Mouse (Mus musculus): ENCODE results near the gene Etl4. TPM values are rescaled to one million over a fixed set of nuclear protein-coding genes. Genes with fewer than 3 reads are reported as not detected.

Gene Etl4
- total RNA-seq, 1 experiment: 50.8 TPM

- no peaks in the 10 kb centered on the region for H3K9me3 ChIP-seq (ENCODE audit: control insufficient read depth, insufficient read depth, low read depth, low read length)
- no peaks in the 10 kb centered on the region for H3K36me3 ChIP-seq (ENCODE audit: control insufficient read depth, insufficient read depth, low read length, poor library complexity, severe bottlenecking)
- H3K4me1 ChIP-seq (ENCODE audit: control insufficient read depth in 2 of 2, insufficient read depth in 2 of 2, low read length in 2 of 2, poor library complexity in 1 of 2): peaks cover 8 to 19% of the 10 kb centered on the region in 2 experiments
- peak overlapping the region; percentile 1; the same call in 1 of the 2 replicates for H3K27ac ChIP-seq (ENCODE audit: insufficient read depth, low read depth, low read length, poor library complexity, severe bottlenecking)
- no peak overlapping the region for H3K9ac ChIP-seq (ENCODE audit: insufficient read depth, low read depth, low read length, poor library complexity, severe bottlenecking)
- in situ Hi-C loops (cut with MboI; ENCODE audit: low sequenced_read_pairs in 2 of 2, unreplicated experiment in 2 of 2): no loop called here
- DNase-seq (ENCODE audit: low read depth, low spot score): no peak
- TF ChIP-seq ZNF384 (IDR thresholded peaks at IDR 0.05; ENCODE audit: low read depth, low read length) (no peak), HCFC1 (IDR thresholded peaks at IDR 0.05; ENCODE audit: borderline replicate concordance, insufficient read depth, low read length) (no peak), ZC3H11A (IDR thresholded peaks at IDR 0.05; ENCODE audit: borderline replicate concordance, low read depth, low read length) (no peak), MAFK (IDR thresholded peaks at IDR 0.05; ENCODE audit: insufficient read depth, low read depth, low read length) (no peak)
- H3K4me3 ChIP-seq (ENCODE audit: insufficient read depth in 1 of 2, low read depth in 1 of 2, low read length in 2 of 2, poor library complexity in 1 of 2, severe bottlenecking in 1 of 2): no peak overlapping the region
Observed at GRCm38 (mm10) chr2:20642818-20643217, 733.2 kb downstream of the Etl4 start.

- TF ChIP-seq ZNF384 (IDR thresholded peaks at IDR 0.05; ENCODE audit: low read depth, low read length): no peak
- no peak for TF ChIP-seq CHD2 (IDR thresholded peaks at IDR 0.05; ENCODE audit: low read depth, low read length)
- TF ChIP-seq MAFK (IDR thresholded peaks at IDR 0.05; ENCODE audit: insufficient read depth, low read depth, low read length): no peak
- TF ChIP-seq HCFC1 (IDR thresholded peaks at IDR 0.05; ENCODE audit: borderline replicate concordance, insufficient read depth, low read length): no peak
- no peak for TF ChIP-seq ZC3H11A (IDR thresholded peaks at IDR 0.05; ENCODE audit: borderline replicate concordance, low read depth, low read length)
Observed at GRCm38 (mm10) chr2:20649817-20650216, 740.2 kb downstream of the Etl4 start.

GRCm38 (mm10) chr2:20653116-20653515, 743.5 kb downstream of the Etl4 start:
- peak overlapping the region; percentile 70; the same call in 1 of the 2 replicates for H3K27ac ChIP-seq (ENCODE audit: insufficient read depth, low read depth, low read length, poor library complexity, severe bottlenecking)

More at GRCm38 (mm10) chr2:20649817-20650216, 740.2 kb downstream of the Etl4 start:
- Histone ChIP-seq H3K4me1 (ENCODE audit: control insufficient read depth in 2 of 2, insufficient read depth in 2 of 2, low read length in 2 of 2, poor library complexity in 1 of 2) (peaks cover 23 to 25% of the 10 kb centered on the region in 2 experiments), H3K4me3 (ENCODE audit: insufficient read depth in 1 of 2, low read depth in 1 of 2, low read length in 2 of 2, poor library complexity in 1 of 2, severe bottlenecking in 1 of 2) (no peak overlapping the region), H3K36me3 (ENCODE audit: control insufficient read depth, insufficient read depth, low read length, poor library complexity, severe bottlenecking) (peaks cover 2% of the 10 kb centered on the region; the same call in 1 of the 2 replicates), H3K27ac (ENCODE audit: insufficient read depth, low read depth, low read length, poor library complexity, severe bottlenecking) (no peak overlapping the region), H3K9me3 (ENCODE audit: control insufficient read depth, insufficient read depth, low read depth, low read length) (no peaks in the 10 kb centered on the region), H3K9ac (ENCODE audit: insufficient read depth, low read depth, low read length, poor library complexity, severe bottlenecking) (no peak overlapping the region)
- in situ Hi-C loops (cut with MboI; ENCODE audit: low sequenced_read_pairs in 2 of 2, unreplicated experiment in 2 of 2): no loop called here
- DNase-seq (ENCODE audit: low read depth, low spot score): no peak

GRCm38 (mm10) chr2:20654058-20654457, 744.5 kb downstream of the Etl4 start:
- in situ Hi-C loops (cut with MboI; ENCODE audit: low sequenced_read_pairs in 2 of 2, unreplicated experiment in 2 of 2): no loop called here
- DNase-seq (ENCODE audit: low read depth, low spot score): no peak
- Histone ChIP-seq H3K4me1 (ENCODE audit: control insufficient read depth in 2 of 2, insufficient read depth in 2 of 2, low read length in 2 of 2, poor library complexity in 1 of 2) (peaks cover 43 to 45% of the 10 kb centered on the region in 2 experiments), H3K4me3 (ENCODE audit: insufficient read depth in 1 of 2, low read depth in 1 of 2, low read length in 2 of 2, poor library complexity in 1 of 2, severe bottlenecking in 1 of 2) (peak overlapping the region; percentile 7 to 41; a peak in 3 of 4 replicates), H3K9me3 (ENCODE audit: control insufficient read depth, insufficient read depth, low read depth, low read length) (no peaks in the 10 kb centered on the region), H3K27ac (ENCODE audit: insufficient read depth, low read depth, low read length, poor library complexity, severe bottlenecking) (peak overlapping the region; percentile 97), H3K36me3 (ENCODE audit: control insufficient read depth, insufficient read depth, low read length, poor library complexity, severe bottlenecking) (peaks cover 4% of the 10 kb centered on the region; the same call in 1 of the 2 replicates), H3K9ac (ENCODE audit: insufficient read depth, low read depth, low read length, poor library complexity, severe bottlenecking) (peak overlapping the region; percentile 69)
- TF ChIP-seq CHD2 (IDR thresholded peaks at IDR 0.05; ENCODE audit: low read depth, low read length) (no peak), HCFC1 (IDR thresholded peaks at IDR 0.05; ENCODE audit: borderline replicate concordance, insufficient read depth, low read length) (no peak), MAFK (IDR thresholded peaks at IDR 0.05; ENCODE audit: insufficient read depth, low read depth, low read length) (no peak), ZNF384 (IDR thresholded peaks at IDR 0.05; ENCODE audit: low read depth, low read length) (no peak), ZC3H11A (IDR thresholded peaks at IDR 0.05; ENCODE audit: borderline replicate concordance, low read depth, low read length) (no peak)

More at GRCm38 (mm10) chr2:20653116-20653515, 743.5 kb downstream of the Etl4 start:
- Histone ChIP-seq H3K36me3 (ENCODE audit: control insufficient read depth, insufficient read depth, low read length, poor library complexity, severe bottlenecking) (peaks cover 4% of the 10 kb centered on the region; the same call in 1 of the 2 replicates), H3K4me3 (ENCODE audit: insufficient read depth in 1 of 2, low read depth in 1 of 2, low read length in 2 of 2, poor library complexity in 1 of 2, severe bottlenecking in 1 of 2) (no peak overlapping the region), H3K9me3 (ENCODE audit: control insufficient read depth, insufficient read depth, low read depth, low read length) (no peaks in the 10 kb centered on the region), H3K4me1 (ENCODE audit: control insufficient read depth in 2 of 2, insufficient read depth in 2 of 2, low read length in 2 of 2, poor library complexity in 1 of 2) (peaks cover 42 to 45% of the 10 kb centered on the region in 2 experiments), H3K9ac (ENCODE audit: insufficient read depth, low read depth, low read length, poor library complexity, severe bottlenecking) (no peak overlapping the region)
- in situ Hi-C loops (cut with MboI; ENCODE audit: low sequenced_read_pairs in 2 of 2, unreplicated experiment in 2 of 2): no loop called here
- DNase-seq (ENCODE audit: low read depth, low spot score): peak; percentile 73
- TF ChIP-seq MAFK (IDR thresholded peaks at IDR 0.05; ENCODE audit: insufficient read depth, low read depth, low read length) (no peak), HCFC1 (IDR thresholded peaks at IDR 0.05; ENCODE audit: borderline replicate concordance, insufficient read depth, low read length) (no peak), CHD2 (IDR thresholded peaks at IDR 0.05; ENCODE audit: low read depth, low read length) (no peak), ZC3H11A (IDR thresholded peaks at IDR 0.05; ENCODE audit: borderline replicate concordance, low read depth, low read length) (no peak), ZNF384 (IDR thresholded peaks at IDR 0.05; ENCODE audit: low read depth, low read length) (no peak)

Measured in ES-E14 (cell line).